Mouse (Mus musculus) kidney, postnatal 14 days (tissue): ENCODE measurements around the gene Syngap1.

Source experiments
- DNase-seq: peaks from one replicate; pipeline ENCODE4 v3.0.0; 2022; ENCODE audit warnings: mixed read lengths

Gene Syngap1

GRCm38 (mm10) chr17:26995562-26995961 is 54.5 kb downstream of the Syngap1 start:
- no peak for DNase-seq

GRCm38 (mm10) chr17:26997661-26998060 is 56.6 kb downstream of the Syngap1 start:
- no peak for DNase-seq

GRCm38 (mm10) chr17:26998283-26998682 is 57.2 kb downstream of the Syngap1 start:
- DNase-seq, result no peak

GRCm38 (mm10) chr17:26999996-27000395 is 58.9 kb downstream of the Syngap1 start:
- DNase-seq, result peak; percentile 44

GRCm38 (mm10) chr17:27001151-27001550 is 60.1 kb downstream of the Syngap1 start:
- DNase-seq, result no peak

GRCm38 (mm10) chr17:27001889-27002288 is 60.8 kb downstream of the Syngap1 start:
- DNase-seq, result no peak

- peak; percentile 60 for DNase-seq
These were observed 63.4 kb downstream of the Syngap1 start for GRCm38 (mm10) chr17:27004431-27004830.

- no peak for DNase-seq
These were observed 63.9 kb downstream of the Syngap1 start for GRCm38 (mm10) chr17:27004903-27005485.

GRCm38 (mm10) chr17:27005644-27006043 is 64.6 kb downstream of the Syngap1 start:
- DNase-seq, result no peak

- no peak for DNase-seq
These were observed 67.2 kb downstream of the Syngap1 start for GRCm38 (mm10) chr17:27008277-27008676.

GRCm38 (mm10) chr17:27011167-27011566 is 70.1 kb downstream of the Syngap1 start:
- no peak for DNase-seq

GRCm38 (mm10) chr17:27011998-27012672 is 71.1 kb downstream of the Syngap1 start:
- DNase-seq, result no peak

- DNase-seq, result no peak
These were observed 71.9 kb downstream of the Syngap1 start for GRCm38 (mm10) chr17:27012909-27013308.

- peak; percentile 93 for DNase-seq
These were observed 76.8 kb downstream of the Syngap1 start for GRCm38 (mm10) chr17:27017564-27018499.

GRCm38 (mm10) chr17:27018555-27019196 is 77.6 kb downstream of the Syngap1 start:
- DNase-seq, result no peak

- DNase-seq, result no peak
These were observed 80.0 kb downstream of the Syngap1 start for GRCm38 (mm10) chr17:27021076-27021475.

GRCm38 (mm10) chr17:27021736-27022135 is 80.7 kb downstream of the Syngap1 start:
- no peak for DNase-seq
